In genomic region chr2:65934099-65934498, GRCm38 (mm10) we compare ENCODE assay signal across 22 mouse cellular contexts.
A peak's percentile ranks its signal among the peaks of the same experiment; 100 is the strongest.
DNase-seq lines count a peak whose midpoint lies in the region; ATAC-seq and TF ChIP-seq lines count a peak whose summit lies in the region.
"Had no signal": no experiment of that assay in that cellular context is flagged by ENCODE, and none has a peak within 500 bp of the region (broad histone marks: within the 10 kb centered on the region; RNA-seq: fewer than 3 reads in every experiment).

No protein-coding gene starts in this region.

- H3K4me3 ChIP-seq in forebrain, embryonic 12.5 days (replicated peaks), result no peak overlapping the region
- H3K4me3 ChIP-seq in forebrain, embryonic 11.5 days (ENCODE audit: low read depth, low read length), result no peak overlapping the region
- peak overlapping the region; percentile 3; the same call in 1 of the 2 replicates for H3K4me3 ChIP-seq in hindbrain, postnatal 0 days (ENCODE audit: low read length)
- peak overlapping the region; percentile 8 for H3K4me3 ChIP-seq in midbrain, embryonic 16.5 days (ENCODE audit: low read depth, low read length)
- H3K4me3 ChIP-seq in kidney, embryonic 15.5 days (replicated peaks), result no peak overlapping the region
- H3K4me3 ChIP-seq: gastrocnemius, adult 2 months; heart, embryonic 13.5 days; liver, embryonic 12.5 days; lung, embryonic 15.5 days had no signal

- H3K27me3 ChIP-seq in forebrain, embryonic 12.5 days, result no peaks in the 10 kb centered on the region
- no peaks in the 10 kb centered on the region for H3K27me3 ChIP-seq in forebrain, embryonic 11.5 days (ENCODE audit: control insufficient read depth, insufficient read depth, low read length)
- H3K27me3 ChIP-seq in hindbrain, postnatal 0 days (ENCODE audit: insufficient read depth, low read length), result no peaks in the 10 kb centered on the region
- no peaks in the 10 kb centered on the region for H3K27me3 ChIP-seq in midbrain, embryonic 16.5 days (ENCODE audit: control insufficient read depth, insufficient read depth, low read depth, low read length)
- H3K27me3 ChIP-seq in kidney, embryonic 15.5 days, result no peaks in the 10 kb centered on the region
- H3K27me3 ChIP-seq: heart, embryonic 13.5 days; liver, embryonic 12.5 days; lung, embryonic 15.5 days had no signal

- peak overlapping the region; percentile 9; the same call in 1 of the 2 replicates for H3K4me2 ChIP-seq in forebrain, embryonic 12.5 days
- H3K4me2 ChIP-seq in forebrain, embryonic 11.5 days (ENCODE audit: low read depth, low read length, severe bottlenecking), result no peak overlapping the region
- peak overlapping the region; percentile 67 for H3K4me2 ChIP-seq in hindbrain, postnatal 0 days (ENCODE audit: low read depth, low read length)
- H3K4me2 ChIP-seq in midbrain, embryonic 16.5 days (ENCODE audit: low read length), result peak overlapping the region; percentile 43
- no peak overlapping the region for H3K4me2 ChIP-seq in kidney, embryonic 15.5 days
- H3K4me2 ChIP-seq: heart, embryonic 13.5 days; liver, embryonic 12.5 days; lung, embryonic 15.5 days had no signal

- ATAC-seq in forebrain, embryonic 12.5 days (ENCODE audit: low FRiP score), result no peak
- no peak for ATAC-seq in forebrain, embryonic 11.5 days (replicated peaks; ENCODE audit: low FRiP score)
- no peak for ATAC-seq in hindbrain, postnatal 0 days
- no peak for ATAC-seq in midbrain, embryonic 16.5 days
- ATAC-seq in kidney, embryonic 15.5 days (replicated peaks; ENCODE audit: low FRiP score), result no peak
- ATAC-seq: intestine, postnatal 0 days; liver, embryonic 12.5 days had no signal

- 58% methylated on average over 2 of the region's 2 CpGs for WGBS in forebrain, embryonic 12.5 days
- WGBS in forebrain, embryonic 11.5 days, result 68% methylated on average over 2 of the region's 2 CpGs
- WGBS in hindbrain, postnatal 0 days, result 9% methylated on average over 2 of the region's 2 CpGs
- WGBS in midbrain, embryonic 16.5 days, result 29% methylated on average over 2 of the region's 2 CpGs
- 38% methylated on average over 2 of the region's 2 CpGs for WGBS in kidney, embryonic 15.5 days

- no peak overlapping the region for H3K27ac ChIP-seq in forebrain, embryonic 12.5 days
- no peak overlapping the region for H3K27ac ChIP-seq in forebrain, embryonic 11.5 days (ENCODE audit: low read depth, low read length)
- H3K27ac ChIP-seq in hindbrain, postnatal 0 days, result no peak overlapping the region
- peak overlapping the region; percentile 63 for H3K27ac ChIP-seq in midbrain, embryonic 16.5 days (ENCODE audit: low read length)
- no peak overlapping the region for H3K27ac ChIP-seq in kidney, embryonic 15.5 days
- H3K27ac ChIP-seq: gastrocnemius, adult 2 months; heart, embryonic 13.5 days; kidney, postnatal 0 days; liver, embryonic 12.5 days; lung, embryonic 15.5 days; macrophage had no signal

- H3K9me3 ChIP-seq in forebrain, embryonic 12.5 days, result no peaks in the 10 kb centered on the region
- H3K9me3 ChIP-seq in forebrain, embryonic 11.5 days (ENCODE audit: control insufficient read depth, low read length), result no peaks in the 10 kb centered on the region
- H3K9me3 ChIP-seq in hindbrain, postnatal 0 days (ENCODE audit: low read length), result no peaks in the 10 kb centered on the region
- H3K9me3 ChIP-seq in midbrain, embryonic 16.5 days (replicated peaks; ENCODE audit: control insufficient read depth, low read length, poor library complexity, severe bottlenecking), result no peaks in the 10 kb centered on the region
- no peaks in the 10 kb centered on the region for H3K9me3 ChIP-seq in kidney, embryonic 15.5 days (replicated peaks)
- H3K9me3 ChIP-seq: heart, embryonic 13.5 days; liver, embryonic 12.5 days; lung, embryonic 15.5 days had no signal

- H3K4me1 ChIP-seq in forebrain, embryonic 12.5 days, result peaks cover 26% of the 10 kb centered on the region
- H3K4me1 ChIP-seq in forebrain, embryonic 11.5 days (replicated peaks; ENCODE audit: control insufficient read depth, insufficient read depth, low read length), result no peaks in the 10 kb centered on the region; the same call in 1 of the 2 replicates
- H3K4me1 ChIP-seq in hindbrain, postnatal 0 days (ENCODE audit: insufficient read depth, low read length), result 0 out of 2 replicates have a peak, but pooled peaks cover 3% of the 10 kb centered on the region
- peaks cover 16% of the 10 kb centered on the region for H3K4me1 ChIP-seq in midbrain, embryonic 16.5 days (ENCODE audit: control insufficient read depth, insufficient read depth, low read length)
- H3K4me1 ChIP-seq in kidney, embryonic 15.5 days, result peaks cover 3% of the 10 kb centered on the region; the same call in 1 of the 2 replicates
- H3K4me1 ChIP-seq: lung, embryonic 15.5 days had no signal

- DNase-seq in forebrain, embryonic 11.5 days (ENCODE audit: low spot score), result no peak
- peak; percentile 36 for DNase-seq in embryo, embryonic 11.5 days (ENCODE audit: low read depth, low spot score)
- no peak for DNase-seq in hindbrain, postnatal 0 days (ENCODE audit: low spot score)
- DNase-seq in gastrocnemius, postnatal 4 days (ENCODE audit: low spot score in 2 of 2), result no peak
- DNase-seq in cerebellum, adult 9-11 months, result no peak
- DNase-seq: adrenal gland, postnatal 10 days; cerebellum, adult 11-12 months; cerebellum, postnatal 36 days; gastrocnemius, adult 2 months; heart, adult 11 months; heart, postnatal 36 days; right cerebral cortex, postnatal 4 days; thymus, postnatal 4 days had no signal

- TF ChIP-seq CTCF in hindbrain, postnatal 0 days (IDR thresholded peaks at IDR 0.05; ENCODE audit: low read depth), result no peak

- no peak overlapping the region for H3K9ac ChIP-seq in forebrain, embryonic 12.5 days
- no peak overlapping the region for H3K9ac ChIP-seq in forebrain, embryonic 11.5 days (ENCODE audit: low read length)
- no peak overlapping the region; the same call in 1 of the 2 replicates for H3K9ac ChIP-seq in hindbrain, postnatal 0 days (replicated peaks; ENCODE audit: low read length)
- peak overlapping the region; percentile 52 for H3K9ac ChIP-seq in midbrain, embryonic 16.5 days (ENCODE audit: low read depth, low read length)
- H3K9ac ChIP-seq in kidney, embryonic 15.5 days, result no peak overlapping the region
- H3K9ac ChIP-seq: heart, embryonic 13.5 days; liver, embryonic 12.5 days; lung, embryonic 15.5 days had no signal

- no peaks in the 10 kb centered on the region; the same call in 1 of the 2 replicates for H3K36me3 ChIP-seq in forebrain, embryonic 12.5 days (replicated peaks)
- no peaks in the 10 kb centered on the region for H3K36me3 ChIP-seq in forebrain, embryonic 11.5 days (ENCODE audit: control insufficient read depth, insufficient read depth, low read length)
- no peaks in the 10 kb centered on the region for H3K36me3 ChIP-seq in hindbrain, postnatal 0 days (ENCODE audit: insufficient read depth, low read length)
- H3K36me3 ChIP-seq in midbrain, embryonic 16.5 days (ENCODE audit: control insufficient read depth, insufficient read depth, low read length), result no peaks in the 10 kb centered on the region
- no peaks in the 10 kb centered on the region for H3K36me3 ChIP-seq in kidney, embryonic 15.5 days
- H3K36me3 ChIP-seq: heart, embryonic 13.5 days; liver, embryonic 12.5 days; lung, embryonic 15.5 days had no signal

Comparison
In these comparisons a context has a peak if more than half of its experiments do, and no peak if none do; other contexts are left out.
1. H3K4me2 ChIP-seq: peak in forebrain, embryonic 12.5 days (single experiment), hindbrain, postnatal 0 days (single experiment) and midbrain, embryonic 16.5 days (single experiment); none in forebrain, embryonic 11.5 days (single experiment) and kidney, embryonic 15.5 days (single experiment).
2. H3K4me3 ChIP-seq: peak in hindbrain, postnatal 0 days (single experiment) and midbrain, embryonic 16.5 days (single experiment); none in forebrain, embryonic 12.5 days (single experiment), forebrain, embryonic 11.5 days (single experiment) and kidney, embryonic 15.5 days (single experiment).